Mouse (Mus musculus) CD4-positive helper T cell, adult 2 months (primary cell): ENCODE data around the gene Amot.
A peak's percentile ranks its signal among the peaks of the same experiment; 100 is the strongest.

Source experiments
- DNase-seq: peaks from one replicate; pipeline ENCODE4 v3.0.0-alpha.2; 2012; ENCODE audit warnings: low read depth, missing footprints, low spot score

Amot gene

GRCm38 (mm10) chrX:145504717-145505415 is at the start of gene Amot:
TSS of gene Amot (minus strand) at chrX:145505181.
- DNase-seq, result peak; percentile 46

- DNase-seq, result no peak
Observed at GRCm38 (mm10) chrX:145545060-145545459, 40.1 kb upstream of the Amot start.

- no peak for DNase-seq
Observed at GRCm38 (mm10) chrX:145543602-145544490, 38.9 kb upstream of the Amot start.

GRCm38 (mm10) chrX:145541050-145541449 is 36.1 kb upstream of the Amot start:
- DNase-seq, result no peak

- no peak for DNase-seq
Observed at GRCm38 (mm10) chrX:145540321-145540720, 35.3 kb upstream of the Amot start.

GRCm38 (mm10) chrX:145529602-145530001 is 24.6 kb upstream of the Amot start:
- DNase-seq, result no peak

- DNase-seq, result no peak
Observed at GRCm38 (mm10) chrX:145516322-145517066, 11.5 kb upstream of the Amot start.

- DNase-seq, result no peak
Observed at GRCm38 (mm10) chrX:145515498-145516158, 10.6 kb upstream of the Amot start.

GRCm38 (mm10) chrX:145510675-145511074 is 5.7 kb upstream of the Amot start:
- no peak for DNase-seq

GRCm38 (mm10) chrX:145505457-145506201 is 648 bp upstream of the Amot start:
- DNase-seq, result peak; percentile 8

- no peak for DNase-seq
Observed at GRCm38 (mm10) chrX:145501666-145502355, 3.2 kb downstream of the Amot start.

- no peak for DNase-seq
Observed at GRCm38 (mm10) chrX:145499101-145499500, 5.9 kb downstream of the Amot start.

GRCm38 (mm10) chrX:145498691-145499090 is 6.3 kb downstream of the Amot start:
- DNase-seq, result no peak

GRCm38 (mm10) chrX:145497486-145497885 is 7.5 kb downstream of the Amot start:
- no peak for DNase-seq

- no peak for DNase-seq
Observed at GRCm38 (mm10) chrX:145495381-145495780, 9.6 kb downstream of the Amot start.

- DNase-seq, result no peak
Observed at GRCm38 (mm10) chrX:145490821-145491220, 14.2 kb downstream of the Amot start.

GRCm38 (mm10) chrX:145490417-145490816 is 14.6 kb downstream of the Amot start:
- no peak for DNase-seq

GRCm38 (mm10) chrX:145489950-145490349 is 15.0 kb downstream of the Amot start:
- no peak for DNase-seq

- no peak for DNase-seq
Observed at GRCm38 (mm10) chrX:145485495-145485894, 19.5 kb downstream of the Amot start.

- DNase-seq, result no peak
Observed at GRCm38 (mm10) chrX:145483486-145484055, 21.4 kb downstream of the Amot start.
